Mouse (Mus musculus) right cerebral cortex, adult 2 months (tissue): ENCODE measurements around the gene Nap1l4.

Experiments
- DNase-seq, 2 experiments: peaks; one replicate each; pipeline ENCODE4 v3.0.0; 2021 to 2022; ENCODE audit warnings: low spot score in 2 of 2

The Nap1l4 gene

DNA sequence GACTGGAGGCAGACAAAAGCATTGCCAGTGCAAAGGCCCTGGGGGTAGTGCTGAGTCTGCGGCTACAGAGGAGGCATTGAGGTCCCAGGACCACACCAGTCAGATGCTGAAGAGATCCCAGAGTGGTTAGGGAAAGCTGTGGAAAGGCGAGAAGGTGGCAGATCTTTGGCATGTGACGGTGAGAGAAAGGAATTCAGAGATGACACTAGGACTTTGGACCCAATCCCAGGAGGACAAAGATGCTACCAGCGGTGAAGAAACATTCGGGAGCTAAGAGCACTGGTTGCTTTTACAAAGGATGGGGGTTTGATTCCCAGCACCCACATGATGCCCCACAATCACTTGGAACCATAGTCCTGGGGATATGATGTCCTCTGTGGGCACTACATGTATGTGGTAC, 71.1 kb downstream of the Nap1l4 start:
- DNase-seq, result no peak

DNA sequence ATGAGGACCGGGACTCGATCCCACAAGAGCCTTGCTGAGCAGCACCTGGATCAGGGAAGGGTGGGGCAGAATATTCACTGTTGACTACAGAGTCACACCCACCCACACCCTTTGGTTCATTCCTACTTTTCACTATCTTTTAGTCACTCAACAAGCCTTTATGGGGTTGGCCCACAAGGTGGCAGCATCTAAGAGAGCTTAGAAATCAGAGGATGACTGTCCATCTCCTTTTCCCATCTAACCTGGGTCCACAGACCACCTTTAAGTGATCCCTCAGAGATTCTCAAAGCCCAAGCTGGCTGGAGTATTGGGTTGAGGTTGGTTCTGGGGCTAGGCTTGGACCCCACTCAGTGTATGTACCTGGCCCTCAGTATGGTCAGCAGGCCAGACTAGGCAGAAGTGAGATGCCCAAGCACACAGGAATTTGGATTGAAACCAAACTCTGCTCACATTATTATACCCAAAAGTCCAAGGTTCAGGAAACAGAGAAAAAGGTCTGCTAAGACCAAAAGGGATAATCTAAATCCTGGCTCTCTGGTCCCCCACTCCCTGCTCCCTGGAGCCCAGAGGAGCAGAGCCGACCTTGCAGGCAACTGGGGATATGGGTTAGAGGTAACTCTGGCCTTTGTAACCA, 72.1 kb downstream of the Nap1l4 start:
- no peak for DNase-seq

DNA sequence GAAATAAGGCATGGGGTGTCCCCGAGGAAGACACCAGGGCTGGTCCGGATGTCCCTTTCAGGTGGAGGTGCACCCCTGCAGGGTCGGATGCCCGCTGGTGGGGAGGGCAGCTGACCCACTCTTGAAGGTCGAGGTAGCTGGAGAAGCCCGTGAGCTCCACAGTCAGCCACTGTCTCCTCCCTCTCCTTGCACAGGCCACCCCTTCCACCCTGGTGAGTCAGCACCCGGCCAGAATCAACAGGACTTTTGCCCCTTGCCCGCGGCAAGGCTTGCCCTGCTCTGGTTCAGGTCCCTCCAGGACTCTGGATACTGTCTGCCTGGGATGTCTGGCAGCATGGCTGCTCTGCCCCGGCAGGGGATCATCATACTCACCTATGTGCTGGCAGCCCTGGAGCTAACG, 73.0 kb downstream of the Nap1l4 start:
- no peak for DNase-seq

DNA sequence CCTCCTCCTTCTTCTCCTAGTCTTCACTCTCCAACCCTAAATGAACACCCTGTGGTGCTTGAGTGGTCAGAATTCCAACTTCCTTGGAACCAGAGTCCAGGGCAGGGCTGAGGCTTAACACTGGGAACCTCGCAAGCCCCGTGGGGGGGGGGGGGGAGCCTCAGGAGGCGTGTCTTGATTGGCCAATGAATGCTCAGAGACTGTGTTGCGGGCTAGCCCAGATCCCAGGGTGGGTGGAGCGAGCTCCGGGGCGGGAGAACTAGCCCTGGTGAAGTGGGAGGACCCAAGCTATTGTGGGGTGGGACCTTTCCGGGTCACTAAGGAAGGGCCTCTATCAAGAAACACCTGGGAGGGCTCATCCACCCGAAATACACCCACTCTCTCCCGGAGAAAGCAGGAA, 74.1 kb downstream of the Nap1l4 start:
- DNase-seq, result no peak

DNA sequence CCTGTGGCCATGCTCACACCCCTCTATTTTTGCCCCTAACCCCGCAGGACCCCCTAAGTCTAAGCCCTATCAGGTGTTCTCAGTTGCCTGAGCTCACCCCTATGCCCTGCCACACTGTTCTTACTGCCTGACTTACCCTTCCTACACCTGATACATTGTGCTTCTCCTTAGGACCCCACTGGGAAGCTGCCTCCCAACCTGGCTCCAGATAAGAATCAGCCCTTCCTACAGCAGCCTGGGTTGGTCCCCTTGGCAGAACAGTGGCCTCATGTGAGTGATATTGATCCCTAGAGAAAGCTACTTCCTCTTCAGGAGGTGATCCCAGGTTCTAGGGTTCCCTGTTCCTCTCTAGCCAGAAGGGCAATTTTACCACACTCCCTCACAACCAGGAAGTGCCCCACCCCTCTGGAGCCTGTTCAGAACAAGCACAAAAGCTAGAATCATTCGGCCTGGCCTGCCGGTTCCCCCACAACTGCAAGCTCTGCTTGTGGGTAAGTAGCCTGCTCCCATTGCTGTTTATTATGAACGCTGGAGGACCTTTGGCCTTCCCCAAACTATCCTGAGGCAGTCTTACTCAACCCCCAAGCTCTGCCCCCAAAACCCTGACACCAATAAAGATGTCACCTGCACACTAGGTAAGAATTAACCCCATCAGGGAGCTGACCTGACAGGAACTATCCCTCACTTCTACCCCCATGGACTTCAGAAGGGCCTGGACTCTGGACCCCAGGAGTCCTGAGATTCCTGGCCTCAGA, 75.4 kb downstream of the Nap1l4 start, which contains the start of gene Slc22a18:
Slc22a18 (plus strand) TSS at position 390 of the 755 bp plus-strand sequence.
- no peak for DNase-seq

DNA sequence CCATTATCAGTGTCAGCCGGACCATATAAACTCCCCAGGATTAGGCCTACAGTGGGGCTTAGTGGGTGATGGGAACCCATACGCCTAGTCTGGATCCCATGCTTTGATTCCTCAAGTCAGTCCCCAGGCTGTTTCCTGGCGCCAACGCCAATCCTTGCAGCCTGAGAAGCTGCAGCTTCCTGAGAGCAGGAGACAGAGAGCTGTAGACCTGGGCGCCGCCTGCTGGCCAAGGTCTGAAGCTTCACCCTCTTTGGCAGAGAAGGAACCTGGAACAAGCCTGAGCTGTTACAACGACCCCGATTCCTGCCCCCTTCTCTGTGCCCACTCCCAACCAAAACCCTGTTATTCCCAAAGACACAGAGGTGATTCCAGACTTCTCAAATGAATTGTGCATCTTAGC, 79.0 kb downstream of the Nap1l4 start:
- peak; percentile 73 to 84 for DNase-seq

DNA sequence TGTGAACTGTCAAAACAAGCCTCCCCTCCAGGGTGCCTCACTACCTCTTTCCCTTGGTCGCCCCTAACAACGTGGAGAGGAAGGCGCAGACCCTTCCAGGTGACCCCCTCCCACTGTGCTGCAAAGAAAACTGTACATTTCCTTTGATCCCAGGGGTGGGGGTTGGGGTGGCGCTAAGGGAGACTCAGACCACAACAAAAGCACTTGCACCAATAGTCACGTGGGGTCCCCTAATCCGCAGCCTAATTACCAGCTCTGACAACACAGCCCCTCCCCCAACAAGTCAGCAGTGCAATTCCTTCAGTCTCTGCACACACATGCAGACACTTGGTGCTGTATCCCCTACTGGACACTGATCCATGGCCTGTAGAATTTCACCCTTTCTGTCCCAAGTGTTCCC, 81.2 kb downstream of the Nap1l4 start:
- no peak for DNase-seq

DNA sequence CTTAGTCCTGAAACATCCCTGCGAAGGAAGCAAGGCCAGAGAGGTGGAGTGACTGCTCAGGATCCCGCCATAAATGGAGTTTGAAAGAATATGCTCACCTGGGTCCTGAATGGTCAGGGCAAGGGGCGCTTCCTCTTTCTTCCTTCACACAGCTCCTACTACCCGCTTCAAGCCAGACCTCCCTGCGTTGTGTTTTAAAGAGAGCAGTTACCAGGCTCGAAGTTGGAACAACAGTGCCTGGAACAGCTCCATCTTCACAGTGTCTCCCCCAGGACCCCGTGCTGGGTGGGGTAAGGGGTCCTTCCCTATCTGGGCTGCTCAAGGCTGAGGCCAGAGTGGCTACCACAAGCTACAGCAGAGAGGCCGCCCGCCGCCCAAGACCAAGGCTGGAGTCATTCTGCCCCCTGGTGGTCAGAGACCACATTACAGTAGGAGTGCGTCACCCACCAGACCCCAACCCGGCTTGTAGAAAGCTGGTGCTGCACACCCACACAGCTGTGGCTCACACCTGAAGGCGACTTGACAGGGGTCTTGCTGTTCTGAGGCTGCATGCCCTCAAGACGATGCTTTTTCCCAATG, 82.7 kb downstream of the Nap1l4 start:
- peak; percentile 84 to 85 for DNase-seq

DNA sequence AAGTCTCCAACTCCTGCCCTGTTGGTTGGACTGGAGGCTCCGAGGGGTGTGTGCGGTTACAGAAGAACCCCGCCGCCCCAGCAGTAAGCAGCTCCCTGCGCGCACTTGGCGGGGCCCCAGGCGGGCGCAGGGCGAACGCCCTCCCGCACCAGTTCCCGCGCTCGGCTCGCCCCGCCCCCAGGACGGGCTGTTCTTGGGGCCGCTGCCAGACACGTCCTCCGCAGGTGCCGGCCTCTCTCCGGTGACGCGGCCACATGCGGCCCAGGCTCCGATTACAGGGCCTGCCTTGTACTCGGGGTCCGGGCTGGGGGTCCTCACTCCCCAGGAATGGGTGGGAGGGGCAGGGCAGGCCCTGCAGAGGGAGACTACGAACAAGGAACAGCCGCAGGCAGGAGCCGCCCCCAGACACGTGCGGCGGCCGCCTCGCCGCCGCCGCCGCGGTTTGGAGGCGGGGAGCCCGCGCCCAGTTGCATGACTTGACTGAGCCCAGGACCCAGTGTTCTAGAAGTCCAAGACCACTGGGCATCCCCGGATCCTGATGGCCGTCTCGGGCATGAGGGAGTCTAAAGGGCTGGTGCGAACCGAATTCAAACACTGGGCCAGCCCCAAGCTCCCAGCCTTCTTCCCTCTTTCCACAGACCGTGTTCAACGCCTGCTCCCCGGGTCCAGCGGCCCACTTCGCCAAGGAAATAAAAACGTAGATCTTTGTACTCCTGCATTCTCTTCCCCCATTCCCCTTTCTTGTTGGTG, 83.9 kb downstream of the Nap1l4 start:
- DNase-seq, result peak in 1 of 2 experiments; percentile 24

DNA sequence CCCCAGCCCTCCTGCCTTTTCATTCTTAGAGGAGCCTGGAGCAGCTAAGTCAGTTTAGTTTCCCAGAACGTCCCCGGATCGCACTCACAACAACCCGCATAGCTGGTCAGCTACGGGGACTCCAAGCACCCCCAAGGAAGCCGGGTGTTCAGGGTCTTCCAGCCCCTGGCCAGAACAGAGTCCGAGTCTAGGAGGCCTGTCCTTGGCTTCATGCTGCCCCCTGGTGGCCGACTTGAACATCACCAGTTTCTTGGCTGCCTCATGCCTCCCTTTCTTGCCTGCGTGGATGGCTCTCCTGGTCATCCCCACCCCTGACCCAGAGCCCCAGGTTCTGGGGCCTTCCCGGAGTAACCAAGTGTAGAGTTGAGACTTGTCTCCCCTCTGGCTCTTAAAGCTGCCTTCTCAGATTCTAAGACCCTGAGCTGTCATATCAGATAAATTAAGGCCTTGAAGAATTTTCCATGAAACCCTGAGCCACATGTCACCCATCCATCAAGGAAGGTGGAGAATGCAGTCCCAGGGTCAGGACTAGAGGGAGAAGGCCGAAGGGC, 85.0 kb downstream of the Nap1l4 start:
- peak; percentile 75 to 82 for DNase-seq
